Mouse (Mus musculus): ENCODE measurements around the gene Gm3115. TPM values are rescaled to one million over a fixed set of nuclear protein-coding genes. Genes with fewer than 3 reads are reported as not detected.

Gm3115 gene
- total RNA-seq (2023): not detected in 2 replicates

DNA sequence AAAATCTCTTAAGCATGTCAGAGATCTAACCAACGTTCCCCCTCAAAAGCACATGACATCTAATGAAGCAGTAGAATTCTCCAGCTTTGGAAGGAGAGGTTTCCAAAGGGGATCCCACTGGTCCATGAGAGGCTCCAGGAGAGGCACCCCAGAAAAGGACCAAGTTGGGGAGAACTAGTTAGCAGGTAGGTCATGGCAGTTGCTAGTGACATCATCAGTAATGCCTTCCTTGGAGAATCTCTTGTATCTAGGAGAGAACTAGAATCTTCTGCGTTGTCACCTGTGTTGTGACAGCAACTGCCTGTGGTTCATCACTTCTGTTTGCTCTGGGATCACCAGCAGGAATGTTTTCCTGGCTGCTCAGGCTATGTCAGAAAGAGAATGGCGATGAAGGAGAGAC, at the start of gene Gm3115:
Gene Gm3115, plus strand, starts transcription at position 301 of the 400 bp plus-strand sequence.

DNA sequence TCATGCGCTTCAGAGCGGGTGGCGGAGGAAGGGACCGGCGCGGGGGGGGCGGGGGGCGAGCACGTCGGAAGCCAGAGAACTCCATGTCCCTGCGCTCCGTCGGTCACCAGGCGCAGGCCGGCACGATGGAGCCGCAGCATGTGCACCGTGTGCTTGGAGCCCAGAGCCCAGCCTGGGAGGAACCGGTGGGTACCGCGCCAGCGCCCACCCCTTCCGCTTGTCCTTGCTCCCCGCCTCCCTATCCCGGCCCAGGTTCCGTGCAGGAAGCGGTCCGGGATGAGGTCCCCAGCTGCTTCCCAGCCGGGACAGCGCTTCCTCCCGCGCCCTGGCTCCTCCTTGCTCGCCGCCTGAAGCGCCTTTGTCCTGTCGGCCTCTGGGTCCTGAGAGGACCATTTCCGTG, 26.5 kb downstream of the Gm3115 start, which contains the start of gene Gm8108:
Gene Gm8108, plus strand, starts transcription at position 101 of the 400 bp plus-strand sequence.

Other genes with a start within 250 kb of the Gm3115 start
- not detected in 2 replicates for gene Gm3033, start 237.9 kb upstream of the Gm3115 start, total RNA-seq (2023)
- gene Gm2916, start 199.9 kb upstream of the Gm3115 start, total RNA-seq (2023): not detected in 2 replicates
- gene Gm3029, start 152.4 kb upstream of the Gm3115 start, total RNA-seq (2023): not detected in 2 replicates
- not detected in 2 replicates for gene Gm3095, start 120.6 kb upstream of the Gm3115 start, total RNA-seq (2023)
- gene Gm3099, start 85.7 kb upstream of the Gm3115 start, total RNA-seq (2023): not detected in 2 replicates
- gene Gm5796, start 60.2 kb upstream of the Gm3115 start, total RNA-seq (2023): not detected in 2 replicates
- gene Gm8108, start 26.4 kb downstream of the Gm3115 start, total RNA-seq (2023): not detected in 2 replicates
- not detected in 2 replicates for gene Gm3127, start 80.9 kb downstream of the Gm3115 start, total RNA-seq (2023)
- not detected in 2 replicates for gene Gm2974, start 98.5 kb downstream of the Gm3115 start, total RNA-seq (2023)
- gene Gm3138, start 165.5 kb downstream of the Gm3115 start, total RNA-seq (2023): not detected in 2 replicates
- not detected in 2 replicates for gene Gm3149, start 233.2 kb downstream of the Gm3115 start, total RNA-seq (2023)

Data from neutrophil, adult 65 days (primary cell).